Mouse (Mus musculus) kidney, embryonic 14.5 days (tissue): Measurements from ENCODE around the gene Galnt2. TPM values are rescaled to one million over a fixed set of nuclear protein-coding genes. Genes with fewer than 3 reads are reported as not detected.
A peak's percentile ranks its signal among the peaks of the same experiment; 100 is the strongest.

Experiments used
- ATAC-seq: fragments of 200-750 bp; cut with Nextera tagmentation; 2 replicates; pipeline ENCODE4 v1.8.0; 2017; ENCODE audit warnings: moderate number of reproducible peaks, mild to moderate bottlenecking, moderate TSS enrichment, moderate library complexity; ENCODE audit not compliant: low FRiP score, low TSS enrichment
- H3K27ac ChIP-seq: fragments of 300-500 bp; sonication (generic); 2 replicates; pipeline ENCODE4 v1.5.1; 2014; ENCODE audit warnings: low read depth, mild to moderate bottlenecking, low read length, moderate library complexity, mixed read lengths
- H3K27me3 ChIP-seq: fragments of 300-500 bp; sonication (generic); 2 replicates; pipeline ENCODE4 v1.6.1; 2014; ENCODE audit warnings: mild to moderate bottlenecking, low read length; ENCODE audit not compliant: control insufficient read depth, insufficient read depth
- H3K36me3 ChIP-seq: fragments of 300-500 bp; sonication (generic); 2 replicates; pipeline ENCODE4 v1.6.1; 2014; ENCODE audit warnings: low read length, mixed read lengths; ENCODE audit not compliant: control insufficient read depth, insufficient read depth
- H3K4me1 ChIP-seq: fragments of 300-500 bp; sonication (generic); 2 replicates; pipeline ENCODE4 v1.6.1; 2014; ENCODE audit warnings: low read length, mixed read lengths; ENCODE audit not compliant: control insufficient read depth, insufficient read depth
- H3K4me2 ChIP-seq: fragments of 300-500 bp; sonication (generic); replicated peaks from 2 replicates; pipeline ENCODE4 v1.6.1; 2014; ENCODE audit warnings: low read depth, mild to moderate bottlenecking, low read length
- H3K4me3 ChIP-seq: fragments of 300-500 bp; sonication (generic); 2 replicates; pipeline ENCODE4 v1.5.1; 2014; ENCODE audit warnings: mild to moderate bottlenecking, low read length
- H3K9ac ChIP-seq: fragments of 300-500 bp; sonication (generic); 2 replicates; pipeline ENCODE4 v1.6.1; 2014; ENCODE audit warnings: low read depth, mild to moderate bottlenecking, low read length, moderate library complexity
- H3K9me3 ChIP-seq: fragments of 300-500 bp; sonication (generic); 2 replicates; pipeline ENCODE4 v1.6.1; 2016; ENCODE audit warnings: low read length; ENCODE audit not compliant: control insufficient read depth
- WGBS: fragments of 180-500 bp; shearing (Covaris S2); extraction: QIAGEN DNeasy Blood & Tissue Kit; methylation state at CpG from one replicate; pipeline ENCODE4 v1.1.7; 2014; 5-methylcytosine and 5-hydroxymethylcytosine counted together
- polyA plus RNA-seq: library from polyadenylated mRNA; unstranded; fragments of >200 nt; fragmentation: Nextera tagmentation; extraction: Ambion mirVana; gene quantifications from 2 replicates; pipeline ENCODE4 v1.2.1, GENCODE M21; 2014

Galnt2 gene
- polyA plus RNA-seq, 1 experiment from 2014 or later = 57.7 TPM

- peaks cover 5% of the 10 kb centered on the region for H3K4me1 ChIP-seq
- H3K27me3 ChIP-seq = no peaks in the 10 kb centered on the region
- H3K36me3 ChIP-seq = peaks cover 8% of the 10 kb centered on the region; the same call in 1 of the 2 replicates
- 88% methylated on average over 6 of the region's 6 CpGs for WGBS
- ATAC-seq = no peak
- H3K4me2 ChIP-seq = no peak overlapping the region
- H3K9ac ChIP-seq = no peak overlapping the region
- no peak overlapping the region for H3K27ac ChIP-seq
- no peaks in the 10 kb centered on the region for H3K9me3 ChIP-seq
- no peak overlapping the region for H3K4me3 ChIP-seq
Measured at GRCm38 (mm10) chr8:124311111-124311510, 79.9 kb downstream of the Galnt2 start.

GRCm38 (mm10) chr8:124311723-124312122 lies 80.5 kb downstream of the Galnt2 start:
- H3K9me3 ChIP-seq = no peaks in the 10 kb centered on the region
- no peak for ATAC-seq
- 0 out of 2 replicates have a peak, but pooled peaks cover 6% of the 10 kb centered on the region for H3K36me3 ChIP-seq
- no peaks in the 10 kb centered on the region for H3K27me3 ChIP-seq
- no peak overlapping the region for H3K9ac ChIP-seq
- WGBS = 92% methylated on average over 17 of the region's 17 CpGs
- H3K4me2 ChIP-seq = no peak overlapping the region
- no peak overlapping the region for H3K27ac ChIP-seq
- H3K4me1 ChIP-seq = peaks cover 8% of the 10 kb centered on the region
- H3K4me3 ChIP-seq = no peak overlapping the region

DNA sequence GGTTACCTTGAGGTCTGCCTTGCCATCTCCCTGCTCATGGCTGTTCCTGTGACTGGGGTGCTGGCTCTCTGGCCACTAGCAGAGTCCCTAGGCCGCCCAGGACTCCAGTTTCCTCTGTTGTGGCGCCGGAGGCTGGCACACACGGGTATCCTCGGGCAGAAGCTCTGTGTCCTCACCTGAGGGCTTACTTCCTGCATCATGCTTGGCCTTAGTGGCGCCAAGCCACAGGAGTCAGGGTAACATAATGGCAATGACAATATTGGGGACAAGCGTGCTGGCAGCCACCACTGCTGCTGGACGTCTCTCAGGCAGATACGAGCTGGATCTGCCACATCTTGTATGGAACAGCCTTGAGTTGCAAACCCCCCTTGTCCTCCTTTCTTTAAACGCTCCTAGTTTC lies 81.0 kb downstream of the Galnt2 start:
- no peak overlapping the region for H3K27ac ChIP-seq
- H3K4me1 ChIP-seq = peaks cover 8% of the 10 kb centered on the region
- 94% methylated on average over 10 of the region's 10 CpGs for WGBS
- no peak overlapping the region for H3K9ac ChIP-seq
- H3K27me3 ChIP-seq = no peaks in the 10 kb centered on the region
- no peaks in the 10 kb centered on the region for H3K9me3 ChIP-seq
- H3K4me2 ChIP-seq = no peak overlapping the region
- 0 out of 2 replicates have a peak, but pooled peaks cover 6% of the 10 kb centered on the region for H3K36me3 ChIP-seq
- no peak for ATAC-seq
- H3K4me3 ChIP-seq = no peak overlapping the region

GRCm38 (mm10) chr8:124314803-124315202 lies 83.6 kb downstream of the Galnt2 start:
- Histone ChIP-seq H3K4me3 (no peak overlapping the region), H3K9ac (no peak overlapping the region), H3K27ac (peak overlapping the region; percentile 11; the same call in 1 of the 2 replicates), H3K4me1 (peaks cover 8% of the 10 kb centered on the region), H3K4me2 (no peak overlapping the region), H3K9me3 (no peaks in the 10 kb centered on the region), H3K27me3 (no peaks in the 10 kb centered on the region), H3K36me3 (0 out of 2 replicates have a peak, but pooled peaks cover 6% of the 10 kb centered on the region)
- ATAC-seq = no peak
- WGBS = 69% methylated on average over 10 of the region's 10 CpGs

- H3K27me3 ChIP-seq = no peaks in the 10 kb centered on the region
- no peaks in the 10 kb centered on the region for H3K9me3 ChIP-seq
- H3K4me3 ChIP-seq = no peak overlapping the region
- H3K4me1 ChIP-seq = peaks cover 8% of the 10 kb centered on the region
- ATAC-seq = no peak
- no peaks in the 10 kb centered on the region for H3K36me3 ChIP-seq
- no peak overlapping the region for H3K27ac ChIP-seq
- H3K4me2 ChIP-seq = no peak overlapping the region
- WGBS = 64% methylated on average over 12 of the region's 12 CpGs
- H3K9ac ChIP-seq = no peak overlapping the region
Measured at GRCm38 (mm10) chr8:124316466-124317136, 85.4 kb downstream of the Galnt2 start.

- Histone ChIP-seq H3K9ac (no peak overlapping the region), H3K4me2 (no peak overlapping the region), H3K27ac (no peak overlapping the region), H3K27me3 (no peaks in the 10 kb centered on the region), H3K36me3 (no peaks in the 10 kb centered on the region), H3K4me3 (no peak overlapping the region), H3K9me3 (no peaks in the 10 kb centered on the region), H3K4me1 (peaks cover 13% of the 10 kb centered on the region)
- ATAC-seq = no peak
- WGBS = 59% methylated on average over 8 of the region's 8 CpGs
Measured at GRCm38 (mm10) chr8:124317191-124317682, 86.0 kb downstream of the Galnt2 start.

DNA sequence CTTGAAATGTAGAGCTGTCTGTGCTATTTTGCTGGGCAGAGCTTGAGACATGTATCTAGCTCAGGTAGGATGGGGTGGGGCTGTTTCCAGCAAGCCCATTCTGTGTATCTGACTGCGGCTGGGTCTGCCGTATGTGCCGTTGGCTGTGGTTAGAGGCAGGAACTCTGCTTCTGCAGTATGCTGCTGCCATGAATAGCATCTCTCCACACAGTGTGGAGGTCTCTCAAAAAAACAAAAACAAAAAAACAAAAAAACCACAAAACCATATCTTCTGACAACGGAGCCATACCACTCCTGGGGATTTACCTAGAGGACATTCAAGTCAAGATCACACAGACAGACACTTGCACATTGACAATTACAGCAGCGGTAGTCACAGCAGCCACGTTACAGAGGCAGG lies 86.6 kb downstream of the Galnt2 start:
- ATAC-seq = no peak
- H3K27me3 ChIP-seq = no peaks in the 10 kb centered on the region
- 91% methylated on average over 6 of the region's 6 CpGs for WGBS

DNA sequence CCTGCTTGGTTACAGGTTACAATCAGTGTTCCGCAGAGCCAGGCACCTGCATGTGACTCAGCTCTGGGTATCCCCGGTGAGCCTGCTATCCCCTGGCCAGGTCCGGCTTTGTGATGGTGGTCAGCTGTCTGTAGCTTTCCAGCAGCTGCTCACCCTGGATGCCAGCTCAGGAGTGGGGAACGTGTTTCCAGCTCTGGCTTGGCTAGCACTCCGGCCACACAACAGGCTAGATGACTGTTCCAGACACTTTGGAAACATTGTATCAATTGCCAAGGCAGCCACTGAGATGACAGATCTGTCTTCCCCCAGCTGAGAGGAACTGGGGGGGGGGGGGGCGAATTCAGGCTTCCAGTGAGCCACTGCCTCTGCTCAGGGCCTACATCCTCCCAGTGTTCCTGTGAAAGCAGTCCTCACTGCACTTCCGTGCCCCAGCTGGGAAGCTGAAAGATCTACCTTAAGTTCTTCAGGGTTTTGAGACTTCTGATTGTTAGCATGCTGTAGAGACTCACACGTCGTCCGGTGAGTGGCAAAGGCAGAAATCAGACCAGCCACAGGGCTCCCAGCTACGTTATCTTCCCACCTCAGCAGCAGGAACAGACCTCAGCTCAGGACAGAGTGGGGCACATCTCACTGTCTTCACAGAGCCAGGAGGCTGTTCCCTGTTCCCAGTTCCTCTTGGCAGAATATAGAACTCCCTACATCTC lies 87.6 kb downstream of the Galnt2 start:
- WGBS = 74% methylated on average over 11 of the region's 11 CpGs
- ATAC-seq = no peak
- Histone ChIP-seq H3K4me1 (peaks cover 13% of the 10 kb centered on the region), H3K4me3 (no peak overlapping the region), H3K4me2 (no peak overlapping the region), H3K27ac (no peak overlapping the region), H3K9ac (no peak overlapping the region), H3K36me3 (peaks cover 8% of the 10 kb centered on the region; the same call in 1 of the 2 replicates), H3K9me3 (no peaks in the 10 kb centered on the region), H3K27me3 (no peaks in the 10 kb centered on the region)

More for the DNA sequence above, 86.6 kb downstream of the Galnt2 start:
- Histone ChIP-seq H3K9ac (no peak overlapping the region), H3K4me1 (peaks cover 13% of the 10 kb centered on the region), H3K27ac (no peak overlapping the region), H3K9me3 (no peaks in the 10 kb centered on the region), H3K4me2 (no peak overlapping the region), H3K36me3 (no peaks in the 10 kb centered on the region; the same call in 1 of the 2 replicates), H3K4me3 (no peak overlapping the region)

- Histone ChIP-seq H3K36me3 (peaks cover 13% of the 10 kb centered on the region; the same call in 1 of the 2 replicates), H3K27ac (no peak overlapping the region), H3K9ac (no peak overlapping the region), H3K27me3 (no peaks in the 10 kb centered on the region), H3K4me2 (no peak overlapping the region), H3K9me3 (no peaks in the 10 kb centered on the region), H3K4me1 (peaks cover 13% of the 10 kb centered on the region), H3K4me3 (no peak overlapping the region)
- WGBS = 95% methylated on average over 4 of the region's 4 CpGs
- no peak for ATAC-seq
Measured at GRCm38 (mm10) chr8:124319316-124319652, 88.1 kb downstream of the Galnt2 start.
